Mouse (Mus musculus) mesoderm, embryonic 11.5 days (tissue): ENCODE data around the gene Gm11562.

ENCODE experiments used
- DNase-seq: peaks from one replicate; pipeline ENCODE4 v3.0.0-alpha.2; 2012; ENCODE audit warnings: low read depth, low spot score

Gm11562 gene

GRCm38 (mm10) chr11:99585096-99585495, 35.1 kb downstream of the Gm11562 start:
- no peak for DNase-seq

DNA sequence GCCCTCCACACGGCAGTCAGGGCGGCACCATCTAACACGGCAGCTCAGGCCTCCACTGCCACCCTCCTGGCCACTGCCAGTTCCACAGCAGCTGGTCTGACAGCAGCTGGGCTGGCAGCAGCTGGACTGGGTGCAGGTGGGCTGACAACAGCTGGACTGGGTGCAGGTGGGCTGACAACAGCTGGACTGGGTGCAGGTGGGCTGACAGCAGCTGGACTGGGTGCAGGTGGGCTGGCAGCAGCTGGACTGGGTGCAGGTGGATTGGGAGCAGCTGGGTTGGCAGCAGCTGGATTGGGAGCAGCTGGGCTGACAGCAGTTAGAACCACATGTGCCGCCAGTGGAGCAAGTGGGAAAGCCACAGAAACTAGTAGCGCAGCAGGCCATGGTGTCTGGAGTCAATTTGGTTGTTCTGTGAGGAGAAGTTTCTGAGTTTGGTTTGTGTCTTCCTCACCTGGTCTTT, 37.0 kb downstream of the Gm11562 start, which contains the start of gene Krtap1-4:
Gene Krtap1-4, minus strand, starts transcription at position 410 of the 460 bp plus-strand sequence.
- DNase-seq, result no peak

DNA sequence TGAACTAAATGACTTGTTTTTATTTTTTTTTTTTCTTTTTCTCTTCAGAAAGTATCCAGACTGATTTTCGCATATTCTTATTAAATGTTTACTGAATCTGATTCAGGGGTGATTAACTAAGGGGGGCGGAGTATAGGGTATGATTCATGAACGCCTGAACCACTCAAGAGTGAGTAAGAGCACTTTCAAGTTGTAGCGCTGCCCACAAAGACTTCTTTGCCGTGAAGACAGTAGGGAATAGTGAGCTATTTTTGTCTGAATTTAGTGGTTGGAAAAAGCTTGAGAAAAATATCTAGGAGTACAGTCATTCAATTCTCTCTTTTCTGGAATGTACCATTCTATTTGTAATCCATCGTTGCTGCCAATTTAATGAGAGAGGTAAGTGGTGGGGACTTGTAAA, 38.7 kb downstream of the Gm11562 start:
- DNase-seq, result no peak

DNA sequence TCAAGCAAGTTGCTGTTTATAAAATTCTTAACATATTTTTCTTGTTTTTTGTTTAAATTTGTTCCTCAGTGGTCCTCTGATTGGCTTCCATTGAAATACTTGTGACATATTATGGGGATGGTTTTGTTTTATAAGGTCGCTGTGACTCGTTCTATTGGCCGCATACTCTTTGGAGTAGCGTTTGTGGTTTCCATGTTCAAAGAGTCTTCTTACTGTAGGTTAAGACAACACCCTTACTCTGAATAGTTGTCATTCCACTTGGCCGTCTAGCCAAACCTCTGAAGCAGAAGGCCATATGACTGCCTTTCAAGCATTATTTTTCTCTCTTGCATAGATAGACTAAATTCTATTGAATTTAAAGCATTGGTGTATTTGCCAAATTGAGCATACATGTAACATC, 39.2 kb downstream of the Gm11562 start:
- no peak for DNase-seq

- DNase-seq, result no peak
Observed at GRCm38 (mm10) chr11:99580636-99581035, 39.6 kb downstream of the Gm11562 start, which contains the start of gene Krtap1-5. Krtap1-5 (minus strand) TSS chr11:99581016.

DNA sequence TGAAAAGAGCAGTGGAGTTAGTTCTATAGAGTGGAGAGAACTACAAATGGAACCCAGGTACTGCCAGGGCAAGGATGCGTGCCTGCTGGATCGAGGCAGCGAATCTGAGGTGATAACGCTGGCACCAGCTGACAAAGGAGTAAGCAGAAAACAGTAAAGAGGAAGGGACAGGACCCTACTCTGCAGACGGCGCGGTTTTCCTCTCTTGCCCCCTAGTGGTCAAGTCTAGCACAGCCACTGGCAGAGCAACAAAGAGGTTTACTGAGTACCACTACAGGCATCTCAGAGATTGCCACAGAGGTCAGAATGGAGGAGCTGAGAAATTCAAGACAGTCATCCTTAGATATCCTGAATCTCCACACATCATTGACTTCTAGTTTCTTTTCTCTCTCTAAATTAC, 46.1 kb downstream of the Gm11562 start:
- peak; percentile 79 for DNase-seq

DNA sequence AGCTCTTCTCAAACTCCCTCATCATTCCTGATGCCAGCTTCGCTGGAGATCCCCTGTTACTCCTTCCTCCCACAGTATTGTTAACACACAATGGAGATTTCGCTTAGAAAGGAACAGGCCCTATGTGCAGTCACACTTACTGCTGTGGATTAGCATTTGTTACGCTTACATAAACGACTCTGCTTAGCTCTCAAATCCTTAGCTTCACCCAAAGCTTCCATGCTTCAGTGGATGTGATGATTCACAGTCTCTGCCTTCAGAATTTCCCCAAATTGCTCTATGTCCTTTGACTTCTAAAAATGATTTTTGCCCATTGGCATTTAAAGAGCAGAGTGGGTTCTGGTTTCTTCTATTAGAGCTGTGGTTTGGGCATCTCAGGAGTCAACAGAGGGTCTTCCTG, 47.1 kb downstream of the Gm11562 start:
- no peak for DNase-seq
